Mouse (Mus musculus) bone marrow macrophage, adult 2 months (primary cell): Measurements from ENCODE around the gene Rpp40. TPM values are rescaled to one million over a fixed set of nuclear protein-coding genes. Genes with fewer than 3 reads are reported as not detected.

ENCODE experiments used
- H3K27ac ChIP-seq: 2 replicates; pipeline ENCODE4 v1.5.1; 2012; ENCODE audit warnings: low read depth, low read length; ENCODE audit not compliant: insufficient read depth
- H3K4me1 ChIP-seq: 2 replicates; pipeline ENCODE4 v1.6.1; 2012; ENCODE audit warnings: low read length; ENCODE audit not compliant: control insufficient read depth, insufficient read depth
- H3K4me3 ChIP-seq: 2 replicates; pipeline ENCODE4 v1.5.1; 2012; ENCODE audit warnings: mild to moderate bottlenecking, low read length, moderate library complexity; ENCODE audit not compliant: insufficient read depth
- CTCF ChIP-seq: IDR thresholded peaks from 2 replicates; pipeline ENCODE4 v1.5.1; 2012; ENCODE audit warnings: low read depth, mild to moderate bottlenecking, low read length, moderate library complexity
- POLR2A ChIP-seq: IDR thresholded peaks from 2 replicates; pipeline ENCODE4 v1.6.1; 2012; ENCODE audit warnings: mild to moderate bottlenecking, low read depth, low read length, borderline replicate concordance
- polyA plus RNA-seq: library from polyadenylated mRNA; stranded (reverse); fragments of >200 nt; gene quantifications from 2 replicates; pipeline ENCODE4 v1.2.4, GENCODE M21; 2012; ENCODE audit not compliant: missing spikeins, insufficient read depth, insufficient read length

Gene Rpp40
- polyA plus RNA-seq, 1 experiment = 2.1 TPM

DNA sequence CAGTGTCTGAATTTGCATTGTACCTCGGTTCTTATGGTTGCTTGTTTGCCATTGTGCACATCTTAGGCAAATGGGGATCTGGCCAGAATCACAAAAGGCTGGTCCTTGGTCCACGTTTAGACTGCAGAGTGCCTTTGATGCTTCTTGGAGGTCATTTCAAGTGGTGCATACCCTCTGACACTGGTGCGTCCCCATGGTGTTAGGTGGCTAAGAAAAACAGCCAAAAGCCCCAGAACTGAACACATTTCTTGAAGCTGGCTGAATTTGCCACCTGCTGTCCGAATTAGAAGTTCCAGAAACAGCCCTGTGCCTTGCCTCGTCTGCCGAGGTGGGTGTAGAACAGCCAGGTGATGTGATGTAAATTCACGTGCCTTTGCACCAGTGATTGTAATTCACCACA, 48.7 kb downstream of the Rpp40 start:
- Histone ChIP-seq H3K4me1 (no peaks in the 10 kb centered on the region), H3K27ac (no peak overlapping the region), H3K4me3 (no peak overlapping the region)
- TF ChIP-seq CTCF (no peak), POLR2A (no peak)

GRCm38 (mm10) chr13:35852851-35853575, 53.1 kb downstream of the Rpp40 start:
- TF ChIP-seq POLR2A = no peak
- TF ChIP-seq CTCF = no peak
- Histone ChIP-seq H3K4me3 (no peak overlapping the region), H3K4me1 (no peaks in the 10 kb centered on the region), H3K27ac (no peak overlapping the region)

DNA sequence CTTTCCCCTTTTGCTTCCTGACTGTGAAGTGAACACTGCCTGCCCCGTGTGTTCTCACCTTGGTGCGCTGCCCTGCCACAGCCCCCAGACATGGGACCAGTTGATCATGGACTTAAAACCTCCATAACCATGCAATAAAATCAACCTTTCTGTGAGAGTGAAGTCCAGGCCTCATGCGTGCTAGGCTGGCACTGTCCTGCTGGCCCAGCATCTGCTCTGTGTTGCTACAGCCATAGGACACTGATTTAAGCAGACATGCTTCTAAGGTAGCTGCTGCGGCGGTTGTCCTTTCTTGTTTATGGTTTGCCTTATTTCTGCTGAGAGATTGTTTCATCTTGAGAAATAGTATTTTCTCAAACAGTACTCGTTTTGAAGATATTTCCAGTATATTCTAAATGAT, 54.6 kb downstream of the Rpp40 start:
- no peak for TF ChIP-seq CTCF
- no peak for TF ChIP-seq POLR2A
- H3K27ac ChIP-seq = no peak overlapping the region

GRCm38 (mm10) chr13:35848694-35849093, 57.5 kb downstream of the Rpp40 start:
- Histone ChIP-seq H3K27ac (no peak overlapping the region), H3K4me3 (no peak overlapping the region), H3K4me1 (no peaks in the 10 kb centered on the region; the same call in 1 of the 2 replicates)
- no peak for TF ChIP-seq POLR2A
- no peak for TF ChIP-seq CTCF

More for the DNA sequence above, 54.6 kb downstream of the Rpp40 start:
- no peak overlapping the region for H3K4me3 ChIP-seq
- H3K4me1 ChIP-seq = no peaks in the 10 kb centered on the region

DNA sequence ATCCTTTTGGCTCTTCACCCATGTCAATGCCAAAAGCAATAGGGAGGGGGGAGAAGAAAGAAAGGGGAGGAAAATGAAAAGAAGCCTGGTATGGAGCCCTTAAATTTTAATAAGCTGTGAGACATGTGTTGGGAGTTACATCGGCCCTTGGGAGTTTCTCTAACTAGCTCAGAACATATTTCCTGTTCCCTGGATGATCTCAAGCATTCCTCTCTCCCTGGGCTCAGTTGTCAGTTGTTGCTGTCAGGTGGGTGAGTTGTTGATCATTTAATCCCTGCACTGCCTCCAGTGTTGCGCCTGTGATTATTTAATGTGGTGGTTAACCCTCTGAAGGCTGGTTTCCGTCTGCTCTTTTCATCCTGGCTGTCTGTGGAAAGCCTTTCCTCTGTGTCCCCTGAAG, 60.9 kb downstream of the Rpp40 start:
- TF ChIP-seq POLR2A = no peak
- no peak for TF ChIP-seq CTCF
- Histone ChIP-seq H3K4me1 (no peaks in the 10 kb centered on the region; the same call in 1 of the 2 replicates), H3K27ac (no peak overlapping the region), H3K4me3 (no peak overlapping the region)

Other genes starting within 250 kb of the Rpp40 start
- 7.8 and 9.3 TPM in 2 replicates for gene Cdyl, start 246.5 kb downstream of the Rpp40 start, polyA plus RNA-seq
- gene Ppp1r3g, start 52.5 kb upstream of the Rpp40 start, polyA plus RNA-seq = not detected in 2 replicates
- 26.8 and 28.6 TPM in 2 replicates for gene Fars2, start 211.1 kb upstream of the Rpp40 start, polyA plus RNA-seq
- 8.6 and 9.8 TPM in 2 replicates for gene Lyrm4, start 211.2 kb upstream of the Rpp40 start, polyA plus RNA-seq